ENCODE assay signal across 9 mouse cellular contexts in the genomic region with DNA sequence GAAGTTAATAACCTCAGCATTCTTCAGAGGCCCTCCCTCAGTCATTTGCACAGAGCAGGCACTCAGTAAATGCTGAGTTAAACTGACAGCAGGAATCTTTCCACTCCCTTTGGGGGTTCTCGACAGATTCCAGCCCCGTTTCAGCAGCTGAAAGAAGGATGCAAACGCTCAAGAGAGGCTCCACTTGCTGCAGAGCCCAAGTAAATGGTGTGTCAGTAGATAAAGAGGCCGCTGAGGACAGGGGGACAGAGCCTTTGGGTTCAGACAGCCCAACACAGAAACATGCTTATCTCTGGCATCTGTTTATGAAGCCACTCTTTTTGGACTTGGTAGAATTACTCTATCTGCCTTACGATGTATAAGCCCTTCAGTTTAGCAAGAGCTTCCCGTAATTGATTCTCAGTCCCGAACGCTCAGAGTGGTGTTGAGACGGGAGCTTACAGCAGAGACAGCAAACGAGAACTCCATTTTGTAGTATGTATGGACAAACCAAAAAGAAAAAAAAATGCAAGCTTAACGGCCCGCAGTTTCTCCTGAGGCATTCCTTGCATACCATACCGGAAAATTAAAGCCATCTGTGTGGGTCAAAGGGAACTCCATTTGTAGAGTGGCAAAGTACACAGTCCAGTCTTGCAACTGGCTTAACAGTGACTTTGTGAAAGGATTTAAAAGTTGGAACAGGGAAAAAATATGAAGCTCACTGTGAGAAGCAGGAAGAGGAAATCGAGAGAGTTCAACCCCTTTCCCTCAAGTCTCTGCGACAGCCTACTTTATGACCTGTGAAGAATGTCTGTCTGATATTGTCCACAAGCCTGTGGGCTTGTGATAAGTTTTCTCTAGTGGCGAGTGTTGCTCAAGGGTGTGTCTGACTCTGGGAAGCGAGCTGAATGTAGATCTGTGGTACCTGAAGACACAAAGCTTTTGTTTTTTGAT. TPM values are rescaled to one million over a fixed set of nuclear protein-coding genes. Genes with fewer than 3 reads are reported as not detected.
A peak's percentile ranks its signal among the peaks of the same experiment; 100 is the strongest.
DNase-seq lines count a peak whose midpoint lies in the region; ATAC-seq lines count a peak whose summit lies in the region.
"Had no signal": no experiment of that assay in that cellular context is flagged by ENCODE, and none has a peak within 500 bp of the region (broad histone marks: within the 10 kb centered on the region; RNA-seq: fewer than 3 reads in every experiment).

No protein-coding gene starts in this region.

- no peaks in the 10 kb centered on the region for H3K27me3 ChIP-seq in forebrain, embryonic 12.5 days
- H3K27me3 ChIP-seq in forebrain, embryonic 14.5 days (replicated peaks; ENCODE audit: control insufficient read depth, insufficient read depth, low read length): no peaks in the 10 kb centered on the region
- H3K27me3 ChIP-seq in kidney, embryonic 15.5 days: no peaks in the 10 kb centered on the region

- H3K4me3 ChIP-seq in forebrain, embryonic 12.5 days (replicated peaks): no peak overlapping the region
- no peak overlapping the region for H3K4me3 ChIP-seq in forebrain, embryonic 14.5 days (ENCODE audit: low read depth, low read length)
- no peak overlapping the region for H3K4me3 ChIP-seq in kidney, embryonic 15.5 days (replicated peaks)

- no peak for ATAC-seq in forebrain, embryonic 12.5 days (ENCODE audit: low FRiP score)
- no peak for ATAC-seq in forebrain, embryonic 14.5 days
- peak; percentile 54; the same call in 1 of the 2 replicates for ATAC-seq in kidney, embryonic 15.5 days (replicated peaks; ENCODE audit: low FRiP score)
- ATAC-seq: inflammation-experienced regulatory T-cells, adult 6 months had no signal

- no peak overlapping the region for H3K4me2 ChIP-seq in forebrain, embryonic 12.5 days
- no peak overlapping the region for H3K4me2 ChIP-seq in forebrain, embryonic 14.5 days (ENCODE audit: low read length)
- H3K4me2 ChIP-seq in kidney, embryonic 15.5 days: peak overlapping the region; percentile 25

- WGBS in forebrain, embryonic 12.5 days: 70% methylated on average over 17 of the region's 17 CpGs
- 70% methylated on average over 17 of the region's 17 CpGs for WGBS in forebrain, embryonic 14.5 days
- 28% methylated on average over 17 of the region's 17 CpGs for WGBS in kidney, embryonic 15.5 days

- H3K27ac ChIP-seq in forebrain, embryonic 12.5 days: peak overlapping the region; percentile 19; the same call in 1 of the 2 replicates
- no peak overlapping the region for H3K27ac ChIP-seq in forebrain, embryonic 14.5 days (ENCODE audit: low read depth, low read length)
- H3K27ac ChIP-seq in kidney, embryonic 15.5 days: peak overlapping the region; percentile 86

- no peak overlapping the region for H3K9ac ChIP-seq in forebrain, embryonic 12.5 days
- H3K9ac ChIP-seq in forebrain, embryonic 14.5 days (ENCODE audit: low read length): no peak overlapping the region
- H3K9ac ChIP-seq in kidney, embryonic 15.5 days: no peak overlapping the region

- no peaks in the 10 kb centered on the region for H3K9me3 ChIP-seq in forebrain, embryonic 12.5 days
- H3K9me3 ChIP-seq in forebrain, embryonic 14.5 days (replicated peaks; ENCODE audit: control insufficient read depth, low read length): no peaks in the 10 kb centered on the region
- no peaks in the 10 kb centered on the region for H3K9me3 ChIP-seq in kidney, embryonic 15.5 days (replicated peaks)

- no peaks in the 10 kb centered on the region; the same call in 1 of the 2 replicates for H3K4me1 ChIP-seq in forebrain, embryonic 12.5 days
- H3K4me1 ChIP-seq in forebrain, embryonic 14.5 days (ENCODE audit: control insufficient read depth, insufficient read depth, low read length): no peaks in the 10 kb centered on the region
- peaks cover 38% of the 10 kb centered on the region for H3K4me1 ChIP-seq in kidney, embryonic 15.5 days

- DNase-seq in forebrain, embryonic 14.5 days (ENCODE audit: low spot score): no peak
- DNase-seq in fat pad, adult 2 months (ENCODE audit: extremely low read depth, low read depth, low spot score): peak; percentile 21
- peak; percentile 24 for DNase-seq in lung, postnatal 36 days
- DNase-seq in urinary bladder, postnatal 10 days (ENCODE audit: low spot score): no peak
- DNase-seq in right cerebral cortex, adult 18-20 months: no peak
- no peak for DNase-seq in layer of hippocampus, adult 11-12 months (ENCODE audit: low spot score)

- H3K36me3 ChIP-seq in forebrain, embryonic 12.5 days (replicated peaks): no peaks in the 10 kb centered on the region
- no peaks in the 10 kb centered on the region for H3K36me3 ChIP-seq in forebrain, embryonic 14.5 days (ENCODE audit: control insufficient read depth, insufficient read depth, low read length)
- peaks cover 26% of the 10 kb centered on the region for H3K36me3 ChIP-seq in kidney, embryonic 15.5 days

RNA-seq across cellular contexts. Expression of a gene that starts 55.2 kb away (rescaled TPM):
- polyA plus RNA-seq in forebrain, embryonic 12.5 days (2016; fragmentation: Nextera tagmentation; extraction: Ambion mirVana): 8.8 and 14.1 TPM in 2 replicates
- 4.6 and 5.7 TPM in 2 replicates for polyA plus RNA-seq in forebrain, embryonic 14.5 days (2014; fragmentation: Nextera tagmentation; extraction: Ambion mirVana)
- polyA plus RNA-seq in kidney, embryonic 15.5 days (2015; fragmentation: Nextera tagmentation; extraction: Ambion mirVana): 72.7 and 76.0 TPM in 2 replicates
- polyA plus RNA-seq: inflammation-experienced regulatory T-cells, adult 6 months had no signal

Comparison
In these comparisons a context has a peak if more than half of its experiments do, and no peak if none do; other contexts are left out.
1. DNase-seq: peak in fat pad, adult 2 months (single experiment) and lung, postnatal 36 days (single experiment); none in forebrain, embryonic 14.5 days (single experiment), urinary bladder, postnatal 10 days (single experiment), right cerebral cortex, adult 18-20 months (single experiment) and layer of hippocampus, adult 11-12 months (single experiment).